Mouse (Mus musculus) heart, postnatal 0 days (tissue): ENCODE results near the gene Gpr35.

Experiments used
- CTCF ChIP-seq: IDR thresholded peaks from 2 replicates; pipeline ENCODE4 v1.5.1; 2016; ENCODE audit warnings: antibody characterized with exemption, control low read depth, low read depth
- EP300 ChIP-seq: IDR thresholded peaks from 2 replicates; pipeline ENCODE4 v1.6.1; 2016; ENCODE audit warnings: antibody characterized with exemption, low read depth

GRCm38 (mm10) chr1:92939746-92940145 is 10.9 kb upstream of the Gpr35 start:
- TF ChIP-seq CTCF: no peak
- TF ChIP-seq EP300: no peak
